Mouse (Mus musculus): ENCODE measurements around the gene Cobl.

Cobl gene

GRCm38 (mm10) chr11:12445222-12445621 is 19.5 kb downstream of the Cobl start:
- DNase-seq (ENCODE audit: extremely low read depth, insufficient read length, low spot score): no peak

GRCm38 (mm10) chr11:12444215-12444614 is 20.5 kb downstream of the Cobl start:
- no peak for DNase-seq (ENCODE audit: extremely low read depth, insufficient read length, low spot score)

- DNase-seq (ENCODE audit: extremely low read depth, insufficient read length, low spot score): no peak
Observed at GRCm38 (mm10) chr11:12443614-12444013, 21.1 kb downstream of the Cobl start.

GRCm38 (mm10) chr11:12443185-12443584 is 21.6 kb downstream of the Cobl start:
- no peak for DNase-seq (ENCODE audit: extremely low read depth, insufficient read length, low spot score)

- no peak for DNase-seq (ENCODE audit: extremely low read depth, insufficient read length, low spot score)
Observed at GRCm38 (mm10) chr11:12442283-12442682, 22.5 kb downstream of the Cobl start.

- no peak for DNase-seq (ENCODE audit: extremely low read depth, insufficient read length, low spot score)
Observed at GRCm38 (mm10) chr11:12435905-12436304, 28.9 kb downstream of the Cobl start.

- DNase-seq (ENCODE audit: extremely low read depth, insufficient read length, low spot score): peak; percentile 6
Observed at GRCm38 (mm10) chr11:12435018-12435417, 29.7 kb downstream of the Cobl start.

- DNase-seq (ENCODE audit: extremely low read depth, insufficient read length, low spot score): no peak
Observed at GRCm38 (mm10) chr11:12434597-12434996, 30.2 kb downstream of the Cobl start.

- no peak for DNase-seq (ENCODE audit: extremely low read depth, insufficient read length, low spot score)
Observed at GRCm38 (mm10) chr11:12431911-12432310, 32.8 kb downstream of the Cobl start.

GRCm38 (mm10) chr11:12430231-12431041 is 34.3 kb downstream of the Cobl start:
- DNase-seq (ENCODE audit: extremely low read depth, insufficient read length, low spot score): no peak

- DNase-seq (ENCODE audit: extremely low read depth, insufficient read length, low spot score): no peak
Observed at GRCm38 (mm10) chr11:12426746-12427145, 38.0 kb downstream of the Cobl start.

- DNase-seq (ENCODE audit: extremely low read depth, insufficient read length, low spot score): no peak
Observed at GRCm38 (mm10) chr11:12424205-12424604, 40.6 kb downstream of the Cobl start.

- no peak for DNase-seq (ENCODE audit: extremely low read depth, insufficient read length, low spot score)
Observed at GRCm38 (mm10) chr11:12421183-12421582, 43.6 kb downstream of the Cobl start.

GRCm38 (mm10) chr11:12420146-12420545 is 44.6 kb downstream of the Cobl start:
- no peak for DNase-seq (ENCODE audit: extremely low read depth, insufficient read length, low spot score)

GRCm38 (mm10) chr11:12416899-12417298 is 47.9 kb downstream of the Cobl start:
- no peak for DNase-seq (ENCODE audit: extremely low read depth, insufficient read length, low spot score)

- no peak for DNase-seq (ENCODE audit: extremely low read depth, insufficient read length, low spot score)
Observed at GRCm38 (mm10) chr11:12415329-12415728, 49.4 kb downstream of the Cobl start.

- no peak for DNase-seq (ENCODE audit: extremely low read depth, insufficient read length, low spot score)
Observed at GRCm38 (mm10) chr11:12411950-12412349, 52.8 kb downstream of the Cobl start.

- no peak for DNase-seq (ENCODE audit: extremely low read depth, insufficient read length, low spot score)
Observed at GRCm38 (mm10) chr11:12411075-12411807, 53.5 kb downstream of the Cobl start.

- no peak for DNase-seq (ENCODE audit: extremely low read depth, insufficient read length, low spot score)
Observed at GRCm38 (mm10) chr11:12409463-12409862, 55.3 kb downstream of the Cobl start.

GRCm38 (mm10) chr11:12407834-12408233 is 56.9 kb downstream of the Cobl start:
- DNase-seq (ENCODE audit: extremely low read depth, insufficient read length, low spot score): no peak

- DNase-seq (ENCODE audit: extremely low read depth, insufficient read length, low spot score): no peak
Observed at GRCm38 (mm10) chr11:12399903-12400302, 64.9 kb downstream of the Cobl start.

- DNase-seq (ENCODE audit: extremely low read depth, insufficient read length, low spot score): no peak
Observed at GRCm38 (mm10) chr11:12396196-12396595, 68.6 kb downstream of the Cobl start.

Measured in 3134 (cell line).